Mouse (Mus musculus) ovary, postnatal 10 days (tissue): ENCODE results near the gene Gabbr2.

Experiments
- DNase-seq: peaks from one replicate; pipeline ENCODE4 v3.0.0; 2022; ENCODE audit warnings: low spot score

Gene Gabbr2

GRCm38 (mm10) chr4:46759838-46760237, 231.8 kb downstream of the Gabbr2 start:
- no peak for DNase-seq

GRCm38 (mm10) chr4:46758340-46759041, 233.2 kb downstream of the Gabbr2 start:
- DNase-seq = no peak

GRCm38 (mm10) chr4:46754407-46755194, 237.1 kb downstream of the Gabbr2 start:
- DNase-seq = no peak

GRCm38 (mm10) chr4:46752306-46752705, 239.4 kb downstream of the Gabbr2 start:
- DNase-seq = no peak

GRCm38 (mm10) chr4:46749015-46749414, 242.7 kb downstream of the Gabbr2 start:
- no peak for DNase-seq

GRCm38 (mm10) chr4:46747007-46747746, 244.5 kb downstream of the Gabbr2 start:
- no peak for DNase-seq

GRCm38 (mm10) chr4:46745536-46745935, 246.1 kb downstream of the Gabbr2 start:
- no peak for DNase-seq

GRCm38 (mm10) chr4:46744583-46745155, 247.0 kb downstream of the Gabbr2 start:
- DNase-seq = no peak

GRCm38 (mm10) chr4:46742601-46743000, 249.1 kb downstream of the Gabbr2 start:
- no peak for DNase-seq

GRCm38 (mm10) chr4:46736910-46737511, 254.7 kb downstream of the Gabbr2 start:
- DNase-seq = no peak

GRCm38 (mm10) chr4:46734906-46735305, 256.8 kb downstream of the Gabbr2 start:
- no peak for DNase-seq

GRCm38 (mm10) chr4:46731590-46731989, 260.1 kb downstream of the Gabbr2 start:
- no peak for DNase-seq

GRCm38 (mm10) chr4:46729306-46730042, 262.2 kb downstream of the Gabbr2 start:
- DNase-seq = no peak

- no peak for DNase-seq
Measured at GRCm38 (mm10) chr4:46728231-46728630, 263.4 kb downstream of the Gabbr2 start.

- no peak for DNase-seq
Measured at GRCm38 (mm10) chr4:46727153-46727552, 264.5 kb downstream of the Gabbr2 start.

- DNase-seq = no peak
Measured at GRCm38 (mm10) chr4:46720821-46721557, 270.7 kb downstream of the Gabbr2 start.

GRCm38 (mm10) chr4:46720070-46720469, 271.6 kb downstream of the Gabbr2 start:
- no peak for DNase-seq

GRCm38 (mm10) chr4:46718624-46719023, 273.0 kb downstream of the Gabbr2 start:
- no peak for DNase-seq

- DNase-seq = no peak
Measured at GRCm38 (mm10) chr4:46717156-46717555, 274.5 kb downstream of the Gabbr2 start.

GRCm38 (mm10) chr4:46716361-46716760, 275.3 kb downstream of the Gabbr2 start:
- no peak for DNase-seq
